Mouse (Mus musculus): Measurements from ENCODE around the gene Fam13a.

Gene Fam13a

GRCm38 (mm10) chr6:59024164-59024724, at the start of gene Fam13a:
Gene Fam13a, minus strand, starts transcription at chr6:59024549.
- DNase-seq (ENCODE audit: low read depth), result peak; percentile 8

GRCm38 (mm10) chr6:59072096-59073060, 48.0 kb upstream of the Fam13a start:
- DNase-seq (ENCODE audit: low read depth), result no peak

- DNase-seq (ENCODE audit: low read depth), result no peak
Measured at GRCm38 (mm10) chr6:59071691-59072090, 47.3 kb upstream of the Fam13a start.

DNA sequence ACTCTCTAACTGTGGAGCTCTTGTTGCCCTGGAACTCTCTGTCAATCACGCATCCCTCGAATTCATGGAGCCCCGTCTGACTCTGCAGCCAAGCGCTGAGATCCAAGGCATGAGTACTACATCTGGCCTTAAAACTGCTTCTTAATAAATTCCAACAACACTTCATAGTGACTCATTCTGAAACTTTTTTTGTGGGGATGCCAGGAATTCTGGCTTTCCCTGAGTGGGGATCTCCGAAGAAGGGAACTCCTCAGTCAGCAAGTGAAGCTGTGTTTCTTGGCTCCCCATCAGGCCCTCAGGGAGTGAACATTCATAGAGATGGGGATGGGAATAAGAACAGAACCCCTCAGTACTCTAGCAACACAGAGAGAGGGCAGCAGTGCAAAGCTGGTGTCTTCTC, 43.8 kb upstream of the Fam13a start:
- no peak for DNase-seq (ENCODE audit: low read depth)

DNA sequence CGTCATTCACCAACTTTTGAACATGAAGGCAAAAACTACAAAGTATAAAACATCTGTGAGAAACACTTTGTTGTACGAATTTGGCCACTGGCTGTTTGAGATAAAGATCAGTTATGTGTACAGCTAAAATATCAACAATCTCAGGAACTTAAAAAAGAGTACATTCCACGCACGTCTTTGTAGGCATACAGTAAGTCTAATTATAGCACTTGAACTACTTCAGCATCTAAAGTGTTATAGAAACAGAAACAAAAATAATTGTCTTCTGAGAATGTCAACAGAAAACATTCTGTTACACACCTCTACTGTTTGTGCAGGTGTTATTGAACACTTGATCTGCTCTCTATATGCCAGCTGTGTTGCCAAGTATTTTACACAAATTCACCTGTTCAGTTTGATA, 40.1 kb upstream of the Fam13a start:
- no peak for DNase-seq (ENCODE audit: low read depth)

DNA sequence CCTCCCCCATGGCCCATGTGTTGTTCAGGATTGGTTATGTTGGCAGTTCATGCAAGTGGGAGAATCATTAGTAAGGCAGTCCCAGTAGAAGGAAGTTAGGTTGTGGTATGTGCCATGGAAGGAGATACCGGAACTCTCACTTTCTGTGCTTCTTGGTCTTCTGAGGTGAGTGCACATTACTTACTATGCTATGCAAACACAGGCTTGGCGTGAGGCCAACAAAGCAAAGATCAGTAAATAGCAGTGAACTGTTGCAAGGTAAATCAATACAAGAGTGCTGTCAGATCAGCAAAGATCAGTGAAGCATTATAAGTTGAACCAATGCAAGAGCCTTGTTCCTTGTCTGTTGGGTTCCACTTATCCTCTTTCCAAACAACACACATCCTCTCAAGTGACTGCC, 28.9 kb upstream of the Fam13a start:
- no peak for DNase-seq (ENCODE audit: low read depth)

- no peak for DNase-seq (ENCODE audit: low read depth)
Measured at GRCm38 (mm10) chr6:59039719-59040118, 15.4 kb upstream of the Fam13a start.

- no peak for DNase-seq (ENCODE audit: low read depth)
Measured at GRCm38 (mm10) chr6:59032748-59033147, 8.4 kb upstream of the Fam13a start.

- no peak for DNase-seq (ENCODE audit: low read depth)
Measured at GRCm38 (mm10) chr6:59031539-59031938, 7.2 kb upstream of the Fam13a start.

- DNase-seq (ENCODE audit: low read depth), result no peak
Measured at GRCm38 (mm10) chr6:59030667-59031066, 6.3 kb upstream of the Fam13a start.

DNA sequence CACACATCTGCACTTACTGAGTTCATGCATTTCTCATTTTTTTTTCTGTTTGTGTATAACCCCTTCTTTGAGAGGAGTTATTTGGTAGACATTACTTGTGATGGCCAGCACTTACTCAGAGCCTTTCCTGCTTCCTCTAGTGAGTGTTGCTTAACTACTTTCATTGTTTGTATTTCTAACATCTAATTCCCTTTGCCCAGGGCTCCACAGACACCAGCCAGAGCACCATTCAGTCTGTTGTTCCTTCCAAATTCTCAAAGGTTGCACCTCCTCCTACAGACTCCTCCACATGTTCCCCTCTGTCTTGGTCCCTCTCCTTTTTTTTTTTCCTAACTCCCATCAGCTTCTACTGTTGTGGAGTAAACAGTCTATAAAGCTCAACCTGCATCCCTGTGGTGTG, 5.7 kb upstream of the Fam13a start:
- no peak for DNase-seq (ENCODE audit: low read depth)

DNA sequence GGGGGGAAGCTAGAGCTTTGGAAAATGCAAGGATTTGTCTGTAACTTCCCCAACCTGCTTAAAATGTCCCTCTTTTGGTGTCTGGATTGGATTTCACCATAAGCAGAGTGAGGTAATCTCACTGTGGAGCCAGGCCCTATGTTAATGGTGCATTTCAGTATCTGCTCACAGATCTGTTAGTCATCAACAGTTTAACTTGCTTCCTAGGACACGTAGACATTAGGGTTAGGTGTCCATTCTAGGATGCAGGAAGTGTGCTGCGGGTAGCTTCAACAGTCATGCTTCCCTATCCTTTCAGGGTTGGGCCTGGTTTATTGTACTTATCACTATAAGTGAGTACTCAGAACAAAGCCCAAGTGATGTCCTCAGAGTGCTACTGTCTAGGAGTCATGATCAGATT, 4.5 kb upstream of the Fam13a start:
- DNase-seq (ENCODE audit: low read depth), result no peak

DNA sequence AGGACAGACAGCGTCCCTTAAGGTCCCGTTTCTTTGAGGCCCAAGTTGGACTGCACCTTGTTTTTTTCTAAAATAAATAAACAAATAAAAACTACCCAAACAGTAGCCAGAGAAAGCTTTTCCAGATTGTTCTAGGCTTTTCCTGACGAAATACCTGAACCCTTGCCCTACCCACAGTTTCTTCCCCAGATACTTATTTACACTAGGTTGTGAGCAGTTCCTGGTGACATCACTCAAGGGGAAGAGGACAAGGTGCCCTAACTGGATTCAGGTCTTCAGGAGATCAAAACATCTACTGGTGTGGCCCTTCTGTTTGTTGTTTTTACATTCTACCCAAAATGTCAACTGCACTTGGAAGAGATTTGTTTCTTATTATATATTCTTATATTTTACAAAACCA, 457 bp upstream of the Fam13a start:
- no peak for DNase-seq (ENCODE audit: low read depth)

DNA sequence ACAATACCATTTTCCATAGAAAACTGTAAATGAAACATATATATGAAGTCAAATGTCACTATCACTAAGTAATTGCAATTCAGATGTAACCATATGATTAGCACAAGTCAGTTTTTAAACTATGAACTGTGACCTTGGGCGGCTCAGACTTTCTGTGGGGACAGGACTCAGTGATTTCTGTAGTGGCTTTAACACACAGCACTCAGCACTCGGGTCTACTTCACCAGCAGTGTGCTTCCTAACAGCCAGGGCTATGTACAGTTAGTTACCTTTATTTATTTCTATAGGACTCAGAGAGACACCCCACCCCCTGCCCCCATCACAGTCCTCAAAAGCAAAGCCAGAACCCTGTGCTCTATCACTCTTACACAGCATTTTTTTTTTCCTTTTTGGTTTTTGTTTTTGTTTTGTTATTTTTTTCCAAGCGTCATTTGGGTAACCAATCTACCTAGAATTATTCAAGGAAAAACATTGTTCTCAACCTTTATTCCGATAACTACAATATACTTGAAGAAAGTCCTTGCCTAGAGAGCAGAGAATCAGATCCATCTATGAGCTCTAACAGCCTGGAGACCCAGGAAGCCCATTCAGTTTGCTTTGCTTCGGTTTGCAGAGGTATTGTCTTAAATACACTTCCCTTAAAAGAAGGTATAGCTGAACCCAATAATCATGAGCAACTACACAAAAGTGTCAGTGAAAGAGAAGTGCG, 740 bp downstream of the Fam13a start:
- no peak for DNase-seq (ENCODE audit: low read depth)

DNA sequence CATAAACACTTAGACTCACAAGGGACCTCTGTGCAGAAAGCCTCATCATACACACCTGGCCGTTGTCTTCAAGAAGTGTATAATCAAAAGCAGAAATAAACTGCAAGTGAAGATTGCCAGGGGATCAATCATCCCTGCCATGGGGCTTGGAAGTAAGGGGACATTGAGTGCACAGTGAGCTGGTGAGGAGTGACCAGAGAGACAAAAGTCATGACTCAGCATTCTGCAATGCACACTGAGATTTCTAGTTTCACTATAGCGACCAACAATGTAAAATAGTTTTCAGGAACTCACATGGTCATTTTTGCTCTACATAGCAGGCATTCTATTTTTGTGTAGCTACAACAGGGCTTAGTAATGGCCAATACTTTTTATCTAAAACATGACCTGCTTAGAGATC, 1.7 kb downstream of the Fam13a start:
- DNase-seq (ENCODE audit: low read depth), result no peak

DNA sequence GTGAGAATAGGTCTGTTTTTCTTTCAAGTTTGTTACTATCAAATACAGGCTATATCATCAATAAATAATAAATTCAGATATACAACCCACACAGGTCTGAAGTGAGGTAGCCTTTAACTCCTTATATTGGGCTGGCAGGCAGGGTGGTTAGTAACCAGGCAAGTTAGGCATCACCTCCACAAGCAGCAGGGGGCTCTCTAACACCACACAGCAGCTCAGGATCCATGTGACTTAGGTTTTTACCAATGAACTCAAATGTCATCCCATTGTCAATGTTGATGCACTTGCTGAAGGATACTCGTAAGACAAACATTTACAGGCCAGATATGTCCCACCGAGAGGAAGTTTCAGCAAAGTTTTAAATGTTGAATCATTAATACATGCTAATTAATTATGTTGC, 4.0 kb downstream of the Fam13a start:
- peak; percentile 10 for DNase-seq (ENCODE audit: low read depth)

GRCm38 (mm10) chr6:59019847-59020246, 4.5 kb downstream of the Fam13a start:
- no peak for DNase-seq (ENCODE audit: low read depth)

DNA sequence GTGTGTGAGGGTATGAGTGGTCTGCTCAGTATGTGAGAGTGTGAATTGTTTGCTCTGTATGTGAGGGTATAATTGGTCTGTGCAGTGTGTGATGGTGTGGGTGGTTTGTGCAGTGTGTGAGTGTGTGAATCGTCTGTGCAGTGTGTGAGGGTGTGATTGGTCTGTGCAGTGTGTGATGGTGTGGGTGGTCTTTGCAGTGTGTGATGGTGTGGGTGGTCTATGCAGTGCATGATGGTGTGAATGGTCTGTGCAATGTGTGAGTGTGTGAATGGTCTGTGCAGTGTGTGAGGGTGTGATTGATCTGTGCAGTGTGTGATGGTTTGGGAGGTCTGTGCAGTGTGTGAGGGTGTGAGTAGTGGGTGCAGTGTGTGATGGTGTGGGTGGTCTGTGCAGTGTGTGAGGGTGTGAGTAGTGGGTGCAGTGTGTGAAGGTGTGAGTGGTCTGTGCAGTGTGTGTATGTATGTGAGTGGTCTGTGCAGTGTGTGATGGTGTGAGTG, 8.0 kb downstream of the Fam13a start:
- no peak for DNase-seq (ENCODE audit: low read depth)

GRCm38 (mm10) chr6:59014760-59015159, 9.6 kb downstream of the Fam13a start:
- DNase-seq (ENCODE audit: low read depth), result no peak

DNA sequence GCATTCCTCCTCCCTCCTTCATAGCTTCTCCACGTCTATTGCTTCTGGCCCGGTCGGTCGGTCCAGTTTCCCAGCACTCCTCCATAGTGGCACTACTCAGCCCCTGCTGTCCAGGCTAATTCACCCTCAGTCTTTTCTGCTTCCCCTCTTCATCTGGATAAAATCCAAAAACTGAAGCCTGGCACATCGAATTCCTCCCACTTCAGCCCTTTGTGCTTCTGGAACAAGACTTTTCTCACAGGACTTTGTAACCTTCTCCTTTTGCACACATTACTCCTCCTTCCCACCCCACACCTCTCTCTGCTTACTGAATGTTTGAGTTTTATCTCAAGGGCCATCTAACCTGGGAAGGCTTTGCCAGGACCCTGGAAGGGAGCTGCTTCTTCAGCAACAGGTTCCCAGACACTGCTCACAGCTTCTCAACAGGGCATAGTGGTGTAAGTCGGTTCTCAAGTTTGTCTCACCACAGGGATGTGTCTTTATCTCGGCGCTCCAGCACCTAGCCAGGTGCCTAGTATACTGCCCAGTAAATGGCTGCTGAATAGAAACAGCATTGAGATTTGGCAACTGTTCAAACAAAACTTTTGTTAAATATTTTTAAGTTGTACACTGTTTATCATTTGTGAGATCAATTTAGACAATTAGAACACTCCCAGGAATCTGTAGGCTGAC, 10.1 kb downstream of the Fam13a start:
- DNase-seq (ENCODE audit: low read depth), result no peak

DNA sequence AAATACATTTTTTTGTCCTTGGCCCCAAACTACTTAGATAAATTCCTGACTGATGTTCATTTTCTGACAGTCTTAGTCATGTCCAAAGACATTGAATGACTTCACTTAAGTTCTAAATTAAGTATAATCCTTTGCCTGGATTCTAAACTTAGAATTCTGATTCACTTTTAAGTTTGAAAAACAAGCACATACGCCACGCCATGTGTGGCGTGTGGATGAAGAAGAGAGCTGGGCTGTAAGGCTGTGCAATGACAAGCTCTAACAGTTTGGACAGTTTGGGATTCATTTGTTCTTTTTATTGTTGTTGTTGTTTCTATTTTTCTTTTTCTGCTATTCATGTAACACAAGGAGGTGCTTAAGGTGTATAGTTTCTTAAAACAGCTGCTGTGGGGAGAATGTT, 13.6 kb downstream of the Fam13a start:
- no peak for DNase-seq (ENCODE audit: low read depth)

DNA sequence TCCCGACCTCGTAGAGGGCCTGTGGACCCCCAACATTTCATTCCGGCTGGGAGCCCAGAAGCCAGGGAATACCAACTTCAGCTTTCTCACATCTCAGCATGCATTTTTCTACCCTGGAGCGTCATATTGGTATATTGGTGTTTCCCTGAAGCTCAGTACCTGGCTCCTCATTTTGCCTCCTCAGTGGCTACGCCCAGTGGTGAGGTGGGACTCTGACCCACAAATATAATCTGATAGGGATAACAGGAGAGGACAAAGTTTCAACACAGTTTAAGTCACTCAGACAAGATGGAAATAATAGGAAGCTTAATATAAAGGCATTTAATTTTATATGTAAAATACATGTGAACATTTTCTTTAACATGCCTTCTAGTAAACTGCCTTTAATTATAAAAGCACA, 19.7 kb downstream of the Fam13a start:
- no peak for DNase-seq (ENCODE audit: low read depth)

All from naive thymus-derived CD4-positive, alpha-beta T cell, adult 2 months (primary cell).